In the genomic region with DNA sequence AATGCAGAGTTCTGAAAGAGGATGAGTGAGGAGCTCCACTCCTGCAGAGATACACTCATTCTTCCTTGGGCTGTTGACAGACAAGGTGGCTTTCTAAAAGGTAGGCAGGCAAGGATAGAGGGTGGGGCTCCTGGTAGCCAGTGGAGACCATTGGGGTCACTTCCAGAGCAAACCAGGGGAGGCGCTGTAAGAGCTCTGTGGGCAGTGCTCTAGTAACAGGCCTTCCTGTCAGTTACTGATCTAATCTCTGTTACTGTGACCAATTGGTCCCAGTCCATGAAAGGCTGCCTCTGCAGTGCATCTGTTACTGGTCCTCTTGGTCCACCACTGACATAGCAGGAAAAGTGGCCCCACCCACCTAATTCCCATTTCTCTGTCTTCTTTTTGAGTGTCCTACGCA, we compare ENCODE assay signal across 13 mouse cellular contexts.
A peak's percentile ranks its signal among the peaks of the same experiment; 100 is the strongest.
DNase-seq lines count a peak whose midpoint lies in the region; ATAC-seq and TF ChIP-seq lines count a peak whose summit lies in the region.
"Had no signal": no experiment of that assay in that cellular context is flagged by ENCODE, and none has a peak within 500 bp of the region (broad histone marks: within the 10 kb centered on the region; RNA-seq: fewer than 3 reads in every experiment).

No protein-coding gene starts in this region.

- no peak for TF ChIP-seq POLR2A in ES-Bruce4 (IDR thresholded peaks at IDR 0.05; ENCODE audit: insufficient read depth, low read length)

- no peak for TF ChIP-seq EP300 in ES-Bruce4 (IDR thresholded peaks at IDR 0.05; ENCODE audit: insufficient read depth, low read depth, low read length)

- no peaks in the 10 kb centered on the region for H3K27me3 ChIP-seq in ES-Bruce4 (ENCODE audit: control insufficient read depth, insufficient read depth, low read length, poor library complexity, severe bottlenecking)
- no peaks in the 10 kb centered on the region for H3K27me3 ChIP-seq in embryonic facial prominence, embryonic 11.5 days (ENCODE audit: control insufficient read depth, insufficient read depth, low read length)
- peaks cover 32% of the 10 kb centered on the region for H3K27me3 ChIP-seq in limb, embryonic 12.5 days
- H3K27me3 ChIP-seq in heart, embryonic 11.5 days (ENCODE audit: control insufficient read depth, insufficient read depth, low read length), result peaks cover 6% of the 10 kb centered on the region; the same call in 1 of the 2 replicates
- H3K27me3 ChIP-seq: hindbrain, embryonic 15.5 days had no signal

- DNase-seq in gastrocnemius, postnatal 14 days, result peak; percentile 50
- no peak for DNase-seq in gastrocnemius, postnatal 36 days
- peak; percentile 17 for DNase-seq in embryonic facial prominence, embryonic 11.5 days (ENCODE audit: low spot score)
- no peak for DNase-seq in neural tube, embryonic 10.5 days (ENCODE audit: extremely low spot score, low spot score)
- no peak for DNase-seq in spleen, adult 18-20 months
- DNase-seq: adrenal gland, postnatal 10 days; forebrain, postnatal 0 days; lung, adult 2 months; thymus, adult 2 months had no signal

- no peak for ATAC-seq in embryonic facial prominence, embryonic 11.5 days (replicated peaks; ENCODE audit: insufficient number of reproducible peaks, low FRiP score, low TSS enrichment, low read depth)
- no peak for ATAC-seq in limb, embryonic 12.5 days (ENCODE audit: insufficient number of reproducible peaks, insufficient read depth, low FRiP score, low TSS enrichment, low read depth)
- no peak for ATAC-seq in heart, embryonic 11.5 days (replicated peaks; ENCODE audit: insufficient number of reproducible peaks, low FRiP score, low TSS enrichment)
- ATAC-seq: forebrain, postnatal 0 days had no signal

- H3K4me1 ChIP-seq in ES-Bruce4 (ENCODE audit: control insufficient read depth, insufficient read depth, low read length), result no peaks in the 10 kb centered on the region
- no peaks in the 10 kb centered on the region; the same call in 1 of the 2 replicates for H3K4me1 ChIP-seq in embryonic facial prominence, embryonic 11.5 days (ENCODE audit: control insufficient read depth, insufficient read depth, low read length)
- peaks cover 75% of the 10 kb centered on the region for H3K4me1 ChIP-seq in limb, embryonic 12.5 days (replicated peaks)
- no peaks in the 10 kb centered on the region; the same call in 1 of the 2 replicates for H3K4me1 ChIP-seq in heart, embryonic 11.5 days (ENCODE audit: control insufficient read depth, insufficient read depth, low read length)

- 79% methylated on average over 2 of the region's 2 CpGs for WGBS in embryonic facial prominence, embryonic 11.5 days
- WGBS in limb, embryonic 12.5 days, result 79% methylated on average over 2 of the region's 2 CpGs
- 74% methylated on average over 2 of the region's 2 CpGs for WGBS in heart, embryonic 11.5 days (ENCODE audit: insufficient replicate concordance)

- TF ChIP-seq CTCF in ES-Bruce4 (IDR thresholded peaks at IDR 0.05; ENCODE audit: low read depth, low read length), result peak; percentile 53

- H3K4me3 ChIP-seq in ES-Bruce4 (ENCODE audit: low read depth, low read length), result no peak overlapping the region
- H3K4me3 ChIP-seq in embryonic facial prominence, embryonic 11.5 days (ENCODE audit: low read depth, low read length), result no peak overlapping the region
- H3K4me3 ChIP-seq in limb, embryonic 12.5 days (replicated peaks), result no peak overlapping the region
- H3K4me3 ChIP-seq in heart, embryonic 11.5 days (ENCODE audit: low read depth, low read length), result no peak overlapping the region
- H3K4me3 ChIP-seq: hindbrain, embryonic 15.5 days had no signal

- H3K4me2 ChIP-seq in embryonic facial prominence, embryonic 11.5 days (ENCODE audit: low read depth, low read length), result no peak overlapping the region
- H3K4me2 ChIP-seq in limb, embryonic 12.5 days, result no peak overlapping the region
- no peak overlapping the region for H3K4me2 ChIP-seq in heart, embryonic 11.5 days
- H3K4me2 ChIP-seq: hindbrain, embryonic 15.5 days had no signal

- no peak overlapping the region for H3K27ac ChIP-seq in ES-Bruce4 (ENCODE audit: insufficient read depth, low read length)
- no peak overlapping the region for H3K27ac ChIP-seq in embryonic facial prominence, embryonic 11.5 days (replicated peaks; ENCODE audit: low read depth, low read length)
- H3K27ac ChIP-seq in limb, embryonic 12.5 days, result peak overlapping the region; percentile 58; the same call in 1 of the 2 replicates
- no peak overlapping the region for H3K27ac ChIP-seq in heart, embryonic 11.5 days (ENCODE audit: low read depth, low read length)
- H3K27ac ChIP-seq: hindbrain, embryonic 15.5 days had no signal

- no peaks in the 10 kb centered on the region for H3K36me3 ChIP-seq in ES-Bruce4 (ENCODE audit: control insufficient read depth, insufficient read depth, low read length, poor library complexity, severe bottlenecking)
- no peaks in the 10 kb centered on the region for H3K36me3 ChIP-seq in embryonic facial prominence, embryonic 11.5 days (replicated peaks; ENCODE audit: control insufficient read depth, insufficient read depth, low read depth, low read length)
- H3K36me3 ChIP-seq in limb, embryonic 12.5 days, result no peaks in the 10 kb centered on the region
- H3K36me3 ChIP-seq in heart, embryonic 11.5 days (ENCODE audit: control insufficient read depth, insufficient read depth, low read length), result no peaks in the 10 kb centered on the region
- H3K36me3 ChIP-seq: hindbrain, embryonic 15.5 days had no signal

- intact Hi-C loops in gastrocnemius, postnatal 14 days (cut with DNase I; ENCODE audit: low total_unique reads), result loop anchor here (5.0 kb wide), 1 partner anchor 45 kb away; no protein-coding TSS in a partner anchor
- intact Hi-C loops in gastrocnemius, postnatal 36 days (cut with DNase I), result loop anchor here (5.0 kb wide), 1 partner anchor 215 kb away; no protein-coding TSS in a partner anchor

- H3K9me3 ChIP-seq in ES-Bruce4 (replicated peaks; ENCODE audit: control insufficient read depth, insufficient read depth, low read length, poor library complexity, severe bottlenecking), result no peaks in the 10 kb centered on the region
- H3K9me3 ChIP-seq in embryonic facial prominence, embryonic 11.5 days (replicated peaks; ENCODE audit: control insufficient read depth, low read length), result no peaks in the 10 kb centered on the region
- no peaks in the 10 kb centered on the region for H3K9me3 ChIP-seq in limb, embryonic 12.5 days
- H3K9me3 ChIP-seq in heart, embryonic 11.5 days (replicated peaks; ENCODE audit: control insufficient read depth, low read length), result no peaks in the 10 kb centered on the region
- H3K9me3 ChIP-seq: hindbrain, embryonic 15.5 days had no signal

- no peak overlapping the region for H3K9ac ChIP-seq in ES-Bruce4 (ENCODE audit: low read depth, poor library complexity, severe bottlenecking)
- H3K9ac ChIP-seq in embryonic facial prominence, embryonic 11.5 days (replicated peaks; ENCODE audit: low read length), result no peak overlapping the region
- no peak overlapping the region for H3K9ac ChIP-seq in limb, embryonic 12.5 days (replicated peaks)
- H3K9ac ChIP-seq in heart, embryonic 11.5 days (ENCODE audit: low read depth, low read length), result no peak overlapping the region
- H3K9ac ChIP-seq: forebrain, postnatal 0 days; hindbrain, embryonic 15.5 days had no signal

Comparison
In these comparisons a context has a peak if more than half of its experiments do, and no peak if none do; other contexts are left out.
1. DNase-seq: peak in gastrocnemius, postnatal 14 days (single experiment) and embryonic facial prominence, embryonic 11.5 days (single experiment); none in gastrocnemius, postnatal 36 days (0 of 2), neural tube, embryonic 10.5 days (single experiment) and spleen, adult 18-20 months (0 of 2).